Mouse (Mus musculus): Measurements from ENCODE around the gene Otud7b. TPM values are rescaled to one million over a fixed set of nuclear protein-coding genes. Genes with fewer than 3 reads are reported as not detected.

Otud7b gene
- total and polyA plus RNA-seq, 2 experiments, result 5.9 to 8.9 TPM

GRCm38 (mm10) chr3:96087219-96087618, 17.1 kb upstream of the Otud7b start:
- H3K4me1 ChIP-seq (ENCODE audit: control insufficient read depth, insufficient read depth, low read length), result 0 out of 2 replicates have a peak, but pooled peaks cover 2% of the 10 kb centered on the region
- no peak for DNase-seq (ENCODE audit: extremely low read depth, low read depth, low spot score)
- H3K4me3 ChIP-seq (ENCODE audit: insufficient read depth, low read depth, low read length), result no peak overlapping the region
- no peak overlapping the region for H3K27ac ChIP-seq (replicated peaks; ENCODE audit: insufficient read depth, low read depth, low read length)
- H3K36me3 ChIP-seq (ENCODE audit: control insufficient read depth, insufficient read depth, low read length), result no peaks in the 10 kb centered on the region
- 64% methylated on average over 2 of the region's 2 CpGs for WGBS
- TF ChIP-seq POLR2A (IDR thresholded peaks at IDR 0.05; ENCODE audit: extremely low read depth, insufficient read depth, low read length) (no peak), CTCF (IDR thresholded peaks at IDR 0.05; ENCODE audit: low read depth, low read length) (no peak)
- H3K27me3 ChIP-seq (ENCODE audit: control insufficient read depth, insufficient read depth, low read length), result no peaks in the 10 kb centered on the region
- no peak overlapping the region for H3K9ac ChIP-seq (ENCODE audit: low read depth, low read length)
- H3K79me2 ChIP-seq (ENCODE audit: control insufficient read depth, insufficient read depth, low read length), result no peaks in the 10 kb centered on the region

GRCm38 (mm10) chr3:96087801-96088200, 16.5 kb upstream of the Otud7b start:
- 88% methylated on average over 4 of the region's 4 CpGs for WGBS
- Histone ChIP-seq H3K27me3 (ENCODE audit: control insufficient read depth, insufficient read depth, low read length) (no peaks in the 10 kb centered on the region), H3K9ac (ENCODE audit: low read depth, low read length) (no peak overlapping the region), H3K27ac (replicated peaks; ENCODE audit: insufficient read depth, low read depth, low read length) (no peak overlapping the region), H3K4me3 (ENCODE audit: insufficient read depth, low read depth, low read length) (no peak overlapping the region), H3K4me1 (ENCODE audit: control insufficient read depth, insufficient read depth, low read length) (0 out of 2 replicates have a peak, but pooled peaks cover 2% of the 10 kb centered on the region), H3K79me2 (ENCODE audit: control insufficient read depth, insufficient read depth, low read length) (no peaks in the 10 kb centered on the region), H3K36me3 (ENCODE audit: control insufficient read depth, insufficient read depth, low read length) (no peaks in the 10 kb centered on the region)
- TF ChIP-seq POLR2A (IDR thresholded peaks at IDR 0.05; ENCODE audit: extremely low read depth, insufficient read depth, low read length) (no peak), CTCF (IDR thresholded peaks at IDR 0.05; ENCODE audit: low read depth, low read length) (no peak)
- no peak for DNase-seq (ENCODE audit: extremely low read depth, low read depth, low spot score)

- no peaks in the 10 kb centered on the region for H3K27me3 ChIP-seq (ENCODE audit: control insufficient read depth, insufficient read depth, low read length)
- H3K4me3 ChIP-seq (ENCODE audit: insufficient read depth, low read depth, low read length), result no peak overlapping the region
- TF ChIP-seq CTCF (IDR thresholded peaks at IDR 0.05; ENCODE audit: low read depth, low read length) (0 out of 2 replicates have a peak, but pooled peaks have one; percentile 19), POLR2A (IDR thresholded peaks at IDR 0.05; ENCODE audit: extremely low read depth, insufficient read depth, low read length) (no peak)
- H3K4me1 ChIP-seq (ENCODE audit: control insufficient read depth, insufficient read depth, low read length), result no peaks in the 10 kb centered on the region
- H3K79me2 ChIP-seq (ENCODE audit: control insufficient read depth, insufficient read depth, low read length), result no peaks in the 10 kb centered on the region
- DNase-seq (ENCODE audit: extremely low read depth, low read depth, low spot score), result peak; percentile 65
- H3K9ac ChIP-seq (ENCODE audit: low read depth, low read length), result no peak overlapping the region
- H3K36me3 ChIP-seq (ENCODE audit: control insufficient read depth, insufficient read depth, low read length), result no peaks in the 10 kb centered on the region
- H3K27ac ChIP-seq (replicated peaks; ENCODE audit: insufficient read depth, low read depth, low read length), result no peak overlapping the region
- WGBS, result 52% methylated on average over 2 of the region's 2 CpGs
Observed at GRCm38 (mm10) chr3:96089882-96090489, 14.3 kb upstream of the Otud7b start.

- no peak overlapping the region for H3K4me3 ChIP-seq (ENCODE audit: insufficient read depth, low read depth, low read length)
- no peaks in the 10 kb centered on the region for H3K36me3 ChIP-seq (ENCODE audit: control insufficient read depth, insufficient read depth, low read length)
- WGBS, result 88% methylated on average over 2 of the region's 2 CpGs
- TF ChIP-seq CTCF (IDR thresholded peaks at IDR 0.05; ENCODE audit: low read depth, low read length), result no peak
- TF ChIP-seq POLR2A (IDR thresholded peaks at IDR 0.05; ENCODE audit: extremely low read depth, insufficient read depth, low read length), result no peak
- DNase-seq (ENCODE audit: extremely low read depth, low read depth, low spot score), result no peak
- no peaks in the 10 kb centered on the region for H3K27me3 ChIP-seq (ENCODE audit: control insufficient read depth, insufficient read depth, low read length)
- no peaks in the 10 kb centered on the region for H3K4me1 ChIP-seq (ENCODE audit: control insufficient read depth, insufficient read depth, low read length)
- H3K27ac ChIP-seq (replicated peaks; ENCODE audit: insufficient read depth, low read depth, low read length), result no peak overlapping the region
- H3K9ac ChIP-seq (ENCODE audit: low read depth, low read length), result no peak overlapping the region
- no peaks in the 10 kb centered on the region for H3K79me2 ChIP-seq (ENCODE audit: control insufficient read depth, insufficient read depth, low read length)
Observed at GRCm38 (mm10) chr3:96091146-96091545, 13.2 kb upstream of the Otud7b start.

- Histone ChIP-seq H3K27ac (replicated peaks; ENCODE audit: insufficient read depth, low read depth, low read length) (no peak overlapping the region), H3K27me3 (ENCODE audit: control insufficient read depth, insufficient read depth, low read length) (no peaks in the 10 kb centered on the region), H3K36me3 (ENCODE audit: control insufficient read depth, insufficient read depth, low read length) (no peaks in the 10 kb centered on the region), H3K79me2 (ENCODE audit: control insufficient read depth, insufficient read depth, low read length) (no peaks in the 10 kb centered on the region), H3K4me3 (ENCODE audit: insufficient read depth, low read depth, low read length) (no peak overlapping the region), H3K4me1 (ENCODE audit: control insufficient read depth, insufficient read depth, low read length) (no peaks in the 10 kb centered on the region), H3K9ac (ENCODE audit: low read depth, low read length) (no peak overlapping the region)
- no peak for DNase-seq (ENCODE audit: extremely low read depth, low read depth, low spot score)
- 92% methylated on average over 6 of the region's 6 CpGs for WGBS
- no peak for TF ChIP-seq CTCF (IDR thresholded peaks at IDR 0.05; ENCODE audit: low read depth, low read length)
- no peak for TF ChIP-seq POLR2A (IDR thresholded peaks at IDR 0.05; ENCODE audit: extremely low read depth, insufficient read depth, low read length)
Observed at GRCm38 (mm10) chr3:96091966-96092365, 12.4 kb upstream of the Otud7b start.

- TF ChIP-seq CTCF (IDR thresholded peaks at IDR 0.05; ENCODE audit: low read depth, low read length), result no peak
- TF ChIP-seq POLR2A (IDR thresholded peaks at IDR 0.05; ENCODE audit: extremely low read depth, insufficient read depth, low read length), result no peak
Observed at GRCm38 (mm10) chr3:96093509-96093908, 10.8 kb upstream of the Otud7b start.

More at GRCm38 (mm10) chr3:96093509-96093908, 10.8 kb upstream of the Otud7b start:
- Histone ChIP-seq H3K27me3 (ENCODE audit: control insufficient read depth, insufficient read depth, low read length) (no peaks in the 10 kb centered on the region), H3K4me1 (ENCODE audit: control insufficient read depth, insufficient read depth, low read length) (no peaks in the 10 kb centered on the region), H3K4me3 (ENCODE audit: insufficient read depth, low read depth, low read length) (no peak overlapping the region), H3K27ac (replicated peaks; ENCODE audit: insufficient read depth, low read depth, low read length) (no peak overlapping the region), H3K36me3 (ENCODE audit: control insufficient read depth, insufficient read depth, low read length) (no peaks in the 10 kb centered on the region), H3K9ac (ENCODE audit: low read depth, low read length) (no peak overlapping the region), H3K79me2 (ENCODE audit: control insufficient read depth, insufficient read depth, low read length) (no peaks in the 10 kb centered on the region)
- 67% methylated on average over 13 of the region's 13 CpGs for WGBS
- DNase-seq (ENCODE audit: extremely low read depth, low read depth, low spot score), result no peak
